Mouse (Mus musculus): ENCODE measurements around the gene Gm47995.
"Not testable (repeated sequence)": the region's sequence is repeated elsewhere in the genome, so short reads cannot be mapped to it uniquely, and the experiment has no call there.

Gene Gm47995

DNA sequence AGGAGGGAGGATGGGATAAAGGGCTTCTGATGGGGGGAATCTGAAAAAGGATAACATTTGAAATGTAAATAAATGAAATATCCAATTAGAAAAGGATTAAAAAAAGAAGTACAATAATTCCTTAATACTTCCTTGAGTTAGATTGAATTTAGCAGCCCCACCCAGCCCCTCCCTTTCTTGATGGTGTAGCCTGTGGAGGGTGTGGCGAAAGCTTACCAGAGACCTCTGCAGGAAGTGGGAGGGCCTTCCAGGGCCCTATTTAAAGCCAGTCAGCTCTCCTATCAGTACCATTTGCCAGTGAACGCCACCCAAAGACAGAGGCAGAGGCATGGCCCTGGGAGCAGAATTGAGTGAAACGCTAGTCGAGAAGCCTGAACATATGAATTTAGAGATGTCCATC, at the start of gene Gm47995:
TSS of gene Gm47995 (plus strand) at position 329 of the 400 bp plus-strand sequence.
- DNase-seq, result not testable (repeated sequence)

DNA sequence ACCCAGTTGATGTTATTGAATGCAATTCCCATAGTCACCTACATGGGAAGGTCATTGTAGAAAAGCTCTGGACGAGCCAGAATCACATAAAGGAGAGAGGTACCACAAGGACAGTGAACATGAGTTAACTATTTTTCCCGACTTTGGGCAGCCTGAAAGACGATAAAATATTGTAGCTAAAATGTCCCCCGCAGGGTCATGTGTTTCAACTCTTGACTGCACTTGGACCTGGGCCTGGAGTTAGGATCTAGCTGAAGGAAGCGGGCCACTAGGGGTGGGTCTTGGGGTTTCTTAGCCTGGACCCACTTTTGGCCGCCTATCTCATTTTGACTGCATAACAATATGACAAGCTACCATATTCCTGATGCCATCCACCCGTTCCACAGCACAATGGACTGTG, 48.0 kb upstream of the Gm47995 start:
- DNase-seq, result no peak

DNA sequence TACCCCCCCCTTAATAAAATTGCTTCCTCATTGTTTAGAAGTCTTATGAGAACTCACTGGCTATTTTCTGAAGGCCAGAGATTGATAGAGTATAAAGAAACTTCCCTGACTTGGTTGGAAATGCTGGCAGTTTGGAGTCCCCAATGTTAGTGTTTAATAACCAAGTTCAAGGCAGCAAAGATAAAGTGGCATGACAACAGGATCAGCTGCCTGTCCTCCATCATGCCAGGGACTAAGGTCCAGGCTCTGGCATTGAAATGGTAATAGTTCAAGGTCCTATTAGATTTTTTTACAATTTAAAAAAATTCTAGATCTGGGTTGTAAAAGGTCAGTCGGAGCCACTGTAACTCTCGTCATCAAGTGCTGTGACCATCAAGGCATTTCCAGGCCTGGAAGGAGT, 47.2 kb upstream of the Gm47995 start:
- DNase-seq, result no peak

DNA sequence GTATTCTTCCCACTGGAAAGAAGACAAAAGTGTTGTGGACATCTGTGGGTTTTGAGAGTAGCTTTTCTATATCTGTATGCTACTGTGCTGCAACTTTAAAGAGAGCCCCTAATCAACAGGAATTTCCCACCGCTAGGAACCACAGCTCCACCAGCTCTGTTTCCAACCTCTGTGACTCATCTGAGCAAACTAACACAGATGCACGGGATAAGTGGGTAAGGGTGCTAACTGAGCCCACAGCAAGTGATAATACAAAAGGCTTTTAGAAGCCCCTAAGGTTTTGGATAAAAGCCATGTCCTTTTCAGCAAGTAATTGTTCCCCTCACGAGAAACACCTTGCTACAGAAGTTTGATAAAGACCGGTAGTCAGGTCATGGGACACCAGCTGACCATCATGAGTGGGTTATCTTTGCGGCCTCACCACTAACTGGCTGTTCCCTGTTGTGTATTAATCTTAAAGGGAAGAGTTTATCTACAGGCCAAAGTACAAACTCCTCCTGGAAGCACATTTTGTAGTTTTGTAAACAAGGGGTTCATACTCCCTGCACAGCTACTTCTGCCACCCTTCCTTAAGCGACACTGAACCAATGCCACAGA, 45.1 kb upstream of the Gm47995 start:
- DNase-seq, result no peak

DNA sequence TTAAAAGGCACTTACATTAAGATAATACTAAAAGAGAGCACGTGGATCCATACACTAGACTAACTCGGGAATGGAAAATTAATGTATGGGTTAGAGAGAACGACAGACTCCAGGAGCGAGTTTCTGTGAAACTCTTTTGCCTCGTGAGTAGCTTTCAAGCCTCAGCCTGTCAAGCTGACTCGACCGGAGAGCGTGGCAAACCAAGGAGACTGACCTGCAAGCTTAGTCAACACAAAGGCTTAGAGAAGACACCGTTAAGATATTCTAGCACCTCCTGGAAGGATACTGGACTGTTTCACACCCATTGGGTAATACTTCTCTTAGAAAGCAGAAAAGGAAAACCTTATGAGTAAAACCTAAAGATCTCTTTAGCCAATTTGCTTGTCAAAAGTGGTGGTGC, 44.1 kb upstream of the Gm47995 start:
- DNase-seq, result not testable (repeated sequence)

DNA sequence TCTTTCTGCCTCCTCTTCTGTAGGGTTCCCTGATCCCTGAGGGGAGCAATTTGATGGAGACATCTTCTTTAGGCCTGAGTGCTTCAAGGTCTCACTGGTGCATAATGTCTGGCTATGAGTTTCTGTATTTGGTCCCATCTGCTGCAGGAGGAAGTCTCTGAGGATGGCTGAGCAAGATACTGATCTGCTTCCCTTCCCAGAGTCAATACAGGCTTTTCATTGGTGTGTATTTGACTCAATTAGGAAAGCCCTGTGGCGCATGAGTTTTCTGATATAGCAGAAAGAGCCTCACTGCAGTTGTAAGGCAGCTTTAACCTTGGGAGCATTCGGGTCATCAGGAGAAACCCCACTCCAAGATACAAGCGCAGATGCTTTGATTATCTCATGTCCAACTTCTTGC, 42.1 kb upstream of the Gm47995 start:
- DNase-seq, result no peak

DNA sequence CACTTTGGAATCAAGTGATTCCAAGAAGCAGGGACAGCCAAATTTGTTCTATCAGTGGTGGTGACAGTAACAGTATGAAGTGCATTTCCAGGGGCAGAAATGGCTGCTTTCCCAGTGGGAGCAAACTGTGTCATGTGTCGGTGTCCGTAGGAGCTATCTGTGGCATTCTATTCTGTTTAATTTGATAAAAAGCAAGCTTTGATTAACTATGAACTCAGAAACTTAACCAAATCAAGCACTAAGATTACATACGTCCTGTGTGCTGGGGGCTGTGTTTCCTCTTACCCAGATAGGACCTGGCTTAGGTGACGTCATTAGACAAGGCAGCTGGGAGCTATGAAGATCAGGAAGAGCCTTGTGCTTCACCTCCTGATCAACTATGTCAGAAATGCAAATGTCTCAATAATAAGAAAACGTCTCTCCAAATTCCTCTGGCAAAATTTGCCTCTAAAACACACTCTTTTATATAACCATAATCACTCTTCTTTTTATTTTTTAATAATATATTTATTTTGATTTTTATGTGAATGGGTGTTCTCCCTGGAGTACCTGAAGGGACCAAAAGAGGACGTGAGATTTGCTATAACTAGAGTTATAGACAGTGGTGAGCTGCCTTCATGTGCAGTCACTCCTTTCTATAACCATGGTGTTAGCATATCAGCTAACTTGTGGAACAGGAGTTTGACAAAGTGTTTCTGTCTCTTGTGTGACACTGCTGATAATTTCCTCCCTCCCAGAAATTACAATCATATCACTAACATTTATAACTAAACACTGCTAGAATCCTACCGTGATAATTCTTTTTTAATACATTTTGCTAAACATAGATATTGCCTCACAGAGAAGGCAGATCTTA, 41.2 kb upstream of the Gm47995 start:
- no peak for DNase-seq

DNA sequence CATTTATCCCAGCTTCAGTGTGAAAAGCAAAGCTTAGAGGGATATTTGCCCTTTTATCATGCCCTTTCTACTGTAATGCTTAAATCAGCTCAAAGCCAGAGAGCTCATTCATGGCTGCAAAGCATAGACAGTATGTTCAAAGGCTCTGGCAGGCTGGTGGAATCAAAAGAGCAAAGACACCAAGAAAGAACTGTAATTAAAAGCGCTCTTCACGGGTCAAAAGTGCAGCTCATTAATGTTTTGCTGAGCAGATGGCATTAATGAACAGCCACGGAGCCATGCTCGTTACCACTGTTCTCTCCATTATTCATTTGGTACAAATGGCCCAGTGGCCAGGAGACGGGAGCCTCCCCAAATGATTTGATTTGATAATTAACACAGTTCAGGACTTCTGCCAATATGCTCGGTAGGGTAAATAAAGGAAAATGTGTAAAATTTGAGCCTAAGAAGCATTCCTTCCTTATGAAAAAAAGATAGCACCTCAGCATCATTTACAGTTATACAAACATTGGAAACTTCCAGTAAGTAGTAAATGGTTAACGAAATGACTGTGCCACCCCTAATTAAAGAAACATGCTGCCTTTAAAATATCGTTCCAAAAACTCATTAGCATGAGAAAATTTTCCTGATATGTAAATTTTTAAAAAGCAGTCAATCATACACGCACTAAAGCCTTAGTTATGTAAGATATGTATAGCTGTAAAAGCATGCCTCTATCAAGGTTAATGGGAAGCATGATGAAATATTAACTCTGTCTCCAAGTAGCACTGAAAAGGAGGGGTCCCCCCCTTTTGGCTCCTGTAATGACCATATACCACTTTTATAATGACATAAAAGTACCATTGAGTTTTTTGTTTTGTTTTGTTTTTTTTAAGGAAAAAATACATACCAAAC, 40.0 kb upstream of the Gm47995 start:
- no peak for DNase-seq

DNA sequence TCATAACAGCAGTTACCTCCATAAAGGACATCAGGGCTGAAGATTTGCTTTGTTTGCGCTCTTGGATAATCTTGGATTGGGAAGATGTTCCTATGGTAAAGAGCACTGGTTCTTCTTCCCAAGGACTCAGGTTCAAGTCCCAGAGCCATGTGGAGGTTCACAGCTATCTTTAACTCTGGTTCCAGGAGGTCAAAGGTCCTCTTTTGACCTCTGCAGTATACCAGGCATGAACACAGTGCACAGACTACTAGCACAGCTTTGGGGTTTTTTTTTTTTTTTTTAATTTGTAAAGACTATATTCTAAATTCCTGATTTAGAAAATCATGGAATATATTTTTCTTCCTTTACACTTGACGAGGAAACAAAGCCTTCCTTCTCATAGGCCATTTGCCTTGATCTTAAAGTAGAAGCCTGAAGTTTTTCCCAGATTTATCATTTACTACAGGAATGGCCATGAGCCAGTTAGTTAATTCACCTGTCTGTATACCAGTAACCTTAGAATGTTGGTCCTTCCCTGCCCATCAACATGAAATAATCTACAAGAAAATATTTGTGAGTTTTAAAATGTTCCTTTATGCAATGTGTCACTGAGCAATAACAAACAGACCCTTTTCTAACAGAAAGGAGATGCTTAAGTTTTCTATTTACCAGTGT, 39.3 kb upstream of the Gm47995 start:
- DNase-seq, result no peak

DNA sequence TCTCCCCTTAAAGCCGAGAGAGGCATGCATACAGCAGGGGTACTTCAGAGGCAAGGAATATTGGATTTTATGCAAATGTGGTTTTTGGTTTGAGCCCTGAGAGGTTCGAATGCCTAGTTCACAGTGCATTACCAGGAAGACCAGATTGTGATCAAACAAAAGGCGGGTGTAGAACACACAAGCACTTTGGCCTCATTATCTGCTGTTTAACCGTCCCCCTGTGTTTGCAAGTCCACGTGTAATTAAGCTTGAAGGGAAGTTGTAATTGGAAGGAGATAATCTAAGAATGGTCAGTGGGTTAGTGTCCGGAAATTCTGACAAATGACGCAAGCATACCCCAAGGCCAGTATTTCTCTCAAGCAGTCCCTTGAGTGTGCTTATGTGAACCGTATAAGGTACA, 32.2 kb upstream of the Gm47995 start:
- no peak for DNase-seq

DNA sequence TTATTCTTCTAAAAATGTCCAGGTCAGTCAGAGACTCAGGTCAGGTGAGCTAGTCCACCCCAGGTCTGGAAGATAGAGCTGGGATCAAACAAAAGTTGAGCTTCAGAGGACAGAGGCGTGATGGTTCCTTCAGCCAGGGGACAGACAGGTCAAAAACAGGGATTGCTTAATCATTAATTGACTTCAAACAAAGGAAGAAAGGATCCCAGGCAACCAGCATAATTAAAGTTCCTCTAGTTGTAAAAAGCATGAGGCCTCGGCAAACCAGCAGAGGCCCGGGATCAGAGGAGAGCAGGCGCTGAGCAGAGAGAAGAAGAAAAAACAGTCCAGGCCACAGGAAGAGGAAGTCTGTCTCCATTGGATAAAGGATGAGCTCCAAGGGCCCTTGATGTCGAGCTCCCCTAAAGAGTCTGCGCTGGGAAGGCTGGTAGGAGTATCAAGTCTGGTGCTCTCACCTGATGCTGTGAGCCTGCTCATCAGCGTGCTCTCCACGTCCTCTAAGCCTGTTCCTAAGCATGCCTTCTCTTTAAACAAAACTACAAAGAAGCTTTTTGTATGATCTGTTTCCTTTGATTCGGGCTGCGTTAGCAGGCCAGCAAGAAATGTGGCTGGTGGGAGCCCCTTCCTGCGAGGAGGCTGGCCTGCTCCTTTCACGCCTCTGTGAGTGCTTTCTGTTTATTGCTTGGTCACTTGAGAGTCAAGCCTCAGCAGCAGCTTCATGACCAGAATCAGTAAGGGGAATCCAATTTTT, 30.8 kb upstream of the Gm47995 start:
- DNase-seq, result no peak

DNA sequence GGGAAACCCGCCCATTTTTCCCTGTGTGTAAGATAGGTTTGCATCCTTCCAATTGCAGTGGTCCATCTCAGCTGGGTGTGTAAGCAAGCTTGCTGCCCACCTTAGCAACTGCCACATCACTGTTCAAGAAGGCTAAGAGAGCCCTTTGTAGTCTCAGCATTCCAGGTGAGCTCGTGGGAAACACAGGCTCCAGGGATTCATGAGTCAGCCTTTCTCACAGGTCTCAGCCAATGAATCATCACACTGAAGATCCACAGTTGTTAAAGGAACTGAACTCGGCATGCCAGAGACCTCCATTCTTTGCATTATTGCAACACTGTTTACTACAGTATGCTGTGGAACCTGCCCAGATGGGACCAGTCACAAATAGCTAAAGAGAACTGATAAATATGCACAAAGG, 29.6 kb upstream of the Gm47995 start:
- no peak for DNase-seq

DNA sequence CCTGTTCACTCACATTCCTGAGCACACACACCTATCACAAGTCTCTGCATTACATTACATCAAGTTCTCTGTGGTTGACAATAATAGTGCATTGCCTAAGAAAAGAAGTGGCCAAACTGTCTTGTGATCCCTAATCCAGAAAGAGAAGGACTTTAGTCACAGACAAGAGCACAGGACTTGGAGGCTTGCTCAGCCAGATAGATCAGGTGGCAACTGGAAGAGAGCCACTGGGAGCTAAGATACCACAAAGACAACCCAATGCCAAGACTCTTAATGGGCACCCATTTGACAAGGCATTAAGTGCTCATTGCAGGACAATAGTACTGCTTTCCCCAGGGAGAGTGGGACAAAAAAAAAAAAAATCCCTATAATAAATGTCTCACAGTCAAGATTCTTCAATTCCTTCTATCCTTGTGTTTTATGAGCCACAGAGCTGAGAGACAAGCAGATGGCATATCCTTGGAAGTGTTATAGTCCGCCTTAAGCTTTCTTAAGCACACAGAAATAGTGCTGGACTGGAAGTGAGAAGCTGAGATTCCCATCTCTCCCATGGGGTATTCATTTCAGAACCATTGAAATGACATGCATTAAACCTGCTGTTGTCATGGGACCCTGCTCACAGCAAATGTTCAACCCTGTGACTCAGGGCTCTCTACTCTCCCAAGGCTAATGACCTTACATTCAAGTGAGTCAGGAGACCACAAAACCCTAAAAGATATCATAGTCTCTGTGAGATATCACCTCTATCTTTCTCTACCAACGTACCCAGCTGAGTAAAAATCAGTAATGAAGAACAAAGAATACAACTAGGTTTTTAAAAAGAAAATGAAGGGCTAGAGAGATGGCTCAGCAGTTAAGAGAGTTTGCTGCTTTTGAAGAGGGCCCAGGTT, 26.4 kb upstream of the Gm47995 start:
- DNase-seq, result no peak

DNA sequence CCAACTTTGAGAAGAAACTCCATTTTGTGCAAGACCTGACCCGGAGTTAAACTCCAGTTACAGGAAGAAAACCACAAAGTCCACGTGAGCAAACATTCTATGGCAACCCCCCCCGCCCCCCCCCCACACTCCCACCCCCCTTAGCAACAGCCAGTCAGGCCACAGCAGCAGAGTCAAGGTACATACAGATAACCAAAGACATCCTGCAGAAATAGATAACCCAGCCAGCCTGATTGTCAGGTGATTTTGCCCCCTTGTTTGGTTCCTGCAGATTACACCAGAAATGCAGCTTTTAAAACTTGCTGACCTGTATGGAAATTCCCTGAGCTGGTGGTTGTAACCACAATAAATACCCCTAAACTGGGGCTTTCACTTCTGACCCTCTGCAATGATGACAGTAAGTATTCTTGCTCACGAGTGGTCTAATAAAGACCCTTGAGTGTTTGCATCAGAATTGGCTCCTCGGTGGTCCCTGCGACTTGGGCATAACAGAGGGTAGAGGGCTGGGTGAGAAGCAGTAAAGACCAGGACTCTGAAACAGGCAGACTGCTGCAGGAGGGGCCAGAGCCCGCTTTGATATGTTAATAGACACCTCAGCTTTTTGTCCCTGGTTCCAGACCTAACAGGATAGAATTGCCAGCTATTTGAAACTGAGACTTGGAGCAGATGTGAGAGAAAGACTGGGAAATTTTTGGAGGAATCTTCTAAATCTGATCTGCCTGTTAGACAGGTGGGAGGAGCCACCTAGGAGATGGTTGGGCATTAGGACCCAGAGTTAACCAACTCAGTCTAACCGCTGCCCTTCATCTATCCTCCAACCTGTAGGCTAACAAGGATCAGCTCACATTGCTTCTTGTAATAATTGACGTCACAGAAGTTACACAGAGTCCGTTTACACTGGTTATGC, 21.0 kb upstream of the Gm47995 start:
- DNase-seq, result peak; percentile 3

DNA sequence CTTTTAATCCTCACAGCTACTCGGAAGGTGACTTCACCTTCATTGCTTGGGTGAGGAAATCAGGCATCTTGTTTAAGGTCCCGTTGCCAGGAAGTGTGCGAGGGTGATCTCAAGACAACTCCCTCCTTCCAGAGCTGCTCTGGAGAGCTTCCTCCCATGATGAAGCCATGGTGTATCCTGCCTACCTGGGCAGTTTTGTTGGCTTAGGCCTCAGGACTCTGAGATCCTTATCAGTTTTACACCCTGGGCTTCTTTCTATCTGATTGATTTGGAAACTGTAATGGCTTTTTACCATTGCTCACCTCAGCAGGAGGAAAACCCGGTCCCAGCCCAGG, 20.3 kb upstream of the Gm47995 start:
- no peak for DNase-seq

DNA sequence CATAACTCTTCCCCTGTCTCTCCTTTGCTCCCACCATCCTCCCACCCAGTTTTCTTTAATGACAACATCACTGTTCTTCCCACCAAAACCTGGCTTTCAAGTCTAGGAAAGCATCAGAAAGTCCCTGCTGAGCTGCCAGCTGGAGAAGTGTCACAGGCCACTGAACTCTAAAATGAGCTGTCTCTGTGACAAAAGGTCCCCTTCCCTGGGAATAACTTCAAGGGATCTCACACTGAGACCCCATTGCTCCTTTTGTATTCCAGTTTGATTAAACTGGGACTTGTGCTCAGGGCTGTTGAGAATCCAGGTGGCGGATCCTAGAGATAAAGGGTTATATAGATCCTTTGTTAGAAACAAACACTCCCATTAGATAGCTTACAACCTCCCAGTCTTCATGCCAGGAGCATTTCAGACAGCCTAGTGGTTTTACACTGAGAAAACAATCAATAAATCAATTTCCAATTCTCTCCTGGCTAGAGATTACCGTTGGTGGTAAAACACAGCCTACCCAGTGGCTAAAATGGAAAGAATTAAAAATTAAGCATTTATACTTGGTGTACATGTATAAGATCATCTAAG, 19.7 kb upstream of the Gm47995 start:
- no peak for DNase-seq

DNA sequence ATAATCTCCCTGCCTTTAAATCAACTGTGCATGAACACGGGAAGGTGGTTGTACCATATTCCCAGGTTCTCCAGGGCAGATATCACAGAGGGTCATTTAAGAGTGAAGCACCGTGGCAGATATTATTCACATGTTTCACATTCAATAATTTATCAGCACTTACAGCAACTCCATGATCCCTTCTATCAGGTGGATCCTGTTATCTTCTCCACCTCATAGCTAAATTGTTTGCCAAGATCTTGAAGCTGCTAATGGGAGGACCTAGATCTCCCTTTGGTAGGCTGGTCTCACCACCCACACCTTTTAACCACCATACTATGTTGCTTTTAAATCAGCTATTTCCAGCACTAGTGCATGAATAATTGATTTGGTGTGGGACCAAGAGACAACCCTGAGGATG, 18.1 kb upstream of the Gm47995 start:
- no peak for DNase-seq

DNA sequence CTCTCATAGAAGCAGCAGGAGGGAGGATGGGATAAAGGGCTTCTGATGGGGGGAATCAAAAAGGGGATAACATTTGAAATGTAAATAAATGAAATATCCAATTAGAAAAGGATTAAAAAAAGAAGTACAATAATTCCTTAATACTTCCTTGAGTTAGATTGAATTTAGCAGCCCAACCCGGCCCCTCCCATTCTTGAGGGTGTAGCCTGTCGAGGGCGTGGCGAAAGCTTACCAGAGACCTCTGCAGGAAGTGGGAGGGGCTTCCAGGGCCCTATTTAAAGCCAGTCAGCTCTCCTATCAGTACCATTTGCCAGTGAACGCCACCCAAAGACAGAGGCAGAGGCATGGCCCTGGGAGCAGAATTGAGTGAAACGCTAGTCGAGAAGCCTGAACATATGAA, 16.0 kb upstream of the Gm47995 start, which contains the start of gene Gm47985:
TSS of gene Gm47985 (plus strand) at position 272 of the 400 bp plus-strand sequence.
- not testable (repeated sequence) for DNase-seq

DNA sequence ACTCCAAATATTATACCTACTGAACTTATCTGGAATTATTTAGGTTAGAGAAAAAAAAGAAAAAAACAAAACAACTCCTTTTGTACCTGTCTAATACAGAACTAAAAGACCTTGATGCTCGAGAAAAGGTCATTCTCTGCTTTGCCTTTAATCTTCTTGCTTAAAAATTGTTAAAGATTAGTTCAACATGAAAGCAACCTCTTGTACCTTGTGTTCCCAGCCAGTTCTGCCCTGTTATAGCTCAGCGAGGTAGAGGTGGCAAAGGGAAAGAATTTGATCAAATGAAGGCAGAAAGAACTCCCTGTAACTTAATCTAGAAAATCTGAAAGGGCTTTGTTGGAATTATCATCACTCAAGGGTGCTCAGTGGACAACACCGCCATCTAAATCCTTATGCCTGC, 12.1 kb upstream of the Gm47995 start:
- not testable (repeated sequence) for DNase-seq

All from cerebellum, adult 9-10 months (tissue).